Mouse (Mus musculus): Measurements from ENCODE around the gene Hdx. TPM values are rescaled to one million over a fixed set of nuclear protein-coding genes. Genes with fewer than 3 reads are reported as not detected.

Hdx gene
- total and polyA plus RNA-seq, 2 experiments from 2014 or later = 1.3 to 2.1 TPM

DNA sequence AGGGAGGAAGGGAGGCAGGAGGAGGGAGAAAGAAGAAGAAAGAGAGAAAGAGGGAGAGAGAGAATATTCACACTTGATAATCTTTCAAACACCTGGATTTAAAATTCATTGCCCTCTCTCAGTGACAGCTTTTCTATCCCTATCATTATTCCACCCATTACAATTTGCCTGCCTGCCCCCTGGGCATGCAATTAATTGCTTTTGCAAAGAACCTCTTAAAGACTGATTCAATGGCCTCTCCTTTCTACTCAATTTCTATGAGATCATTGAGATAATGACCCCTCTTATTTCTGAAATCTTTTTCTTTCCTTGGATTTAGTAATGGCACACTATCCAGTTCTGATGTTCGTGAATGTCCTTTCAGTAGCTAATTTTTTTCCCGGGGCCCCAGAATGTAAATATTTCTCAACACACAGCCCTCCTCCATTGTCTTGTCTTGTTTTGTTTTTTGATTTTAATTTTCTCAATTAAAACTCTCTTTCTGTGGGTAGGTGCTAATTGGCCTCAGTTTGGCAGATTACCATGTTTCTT is 99.2 kb downstream of the Hdx start:
- H3K27ac ChIP-seq = no peak overlapping the region
- H3K4me3 ChIP-seq (ENCODE audit: low read length) = no peak overlapping the region
- WGBS = 80% methylated on average over 2 of the region's 2 CpGs
- ATAC-seq (no peak), DNase-seq (ENCODE audit: low spot score) (no peak)
- H3K9ac ChIP-seq (replicated peaks; ENCODE audit: low read length) = no peak overlapping the region
- no peaks in the 10 kb centered on the region for H3K27me3 ChIP-seq (ENCODE audit: insufficient read depth, low read length)
- no peak for TF ChIP-seq CTCF (IDR thresholded peaks at IDR 0.05; ENCODE audit: low read depth)
- no peaks in the 10 kb centered on the region for H3K9me3 ChIP-seq (ENCODE audit: low read length)
- no peaks in the 10 kb centered on the region for H3K4me1 ChIP-seq (ENCODE audit: insufficient read depth, low read length)
- H3K36me3 ChIP-seq (ENCODE audit: insufficient read depth, low read length) = no peaks in the 10 kb centered on the region
- no peak overlapping the region for H3K4me2 ChIP-seq (ENCODE audit: low read depth, low read length)

DNA sequence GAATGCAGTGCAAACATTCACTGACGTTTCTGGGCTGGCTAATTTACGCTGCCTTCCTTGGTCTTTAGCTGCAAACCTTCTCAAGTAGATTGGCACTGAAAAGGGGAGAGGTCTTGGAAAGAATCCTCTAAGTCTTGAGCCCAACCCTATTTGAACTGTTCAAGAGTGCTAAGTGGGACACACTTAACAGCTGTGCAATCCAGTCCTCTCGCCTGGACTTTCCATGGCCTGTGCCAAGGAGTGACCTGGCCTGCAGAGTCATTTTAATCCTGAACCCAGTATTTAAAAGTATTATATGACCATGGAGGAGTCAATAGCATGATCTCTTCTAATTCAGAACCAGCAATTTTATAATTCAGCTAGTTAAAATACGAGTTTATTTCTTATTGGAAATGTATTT is 109.3 kb downstream of the Hdx start:
- no peaks in the 10 kb centered on the region for H3K9me3 ChIP-seq (ENCODE audit: low read length)
- no peak for TF ChIP-seq CTCF (IDR thresholded peaks at IDR 0.05; ENCODE audit: low read depth)
- no peak overlapping the region for H3K9ac ChIP-seq (replicated peaks; ENCODE audit: low read length)
- no peak for ATAC-seq
- WGBS = 71% methylated on average over 4 of the region's 4 CpGs
- no peaks in the 10 kb centered on the region for H3K4me1 ChIP-seq (ENCODE audit: insufficient read depth, low read length)
- no peak overlapping the region for H3K27ac ChIP-seq
- no peak overlapping the region for H3K4me3 ChIP-seq (ENCODE audit: low read length)
- H3K4me2 ChIP-seq (ENCODE audit: low read depth, low read length) = no peak overlapping the region
- no peak for DNase-seq (ENCODE audit: low spot score)
- H3K27me3 ChIP-seq (ENCODE audit: insufficient read depth, low read length) = no peaks in the 10 kb centered on the region
- no peaks in the 10 kb centered on the region for H3K36me3 ChIP-seq (ENCODE audit: insufficient read depth, low read length)

DNA sequence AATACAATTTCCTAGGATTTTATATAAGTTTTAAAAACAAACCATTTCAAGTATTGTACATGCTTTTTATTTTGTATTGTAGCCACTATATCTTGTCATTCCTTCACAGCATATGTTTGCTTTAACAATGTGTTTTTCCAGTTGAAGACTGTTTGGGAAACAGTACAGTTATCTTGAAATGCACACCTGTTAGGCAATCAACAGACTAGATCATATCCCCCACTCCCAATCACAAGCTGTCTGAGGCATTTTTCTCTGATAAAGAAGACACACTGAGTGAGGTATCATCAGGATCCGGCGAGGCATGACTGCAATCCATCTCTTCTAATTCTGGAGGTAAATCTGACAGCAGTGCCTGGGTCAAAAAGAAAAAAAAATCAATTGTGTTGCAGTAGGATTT is 119.8 kb downstream of the Hdx start:
- no peaks in the 10 kb centered on the region for H3K27me3 ChIP-seq (ENCODE audit: insufficient read depth, low read length)
- no peak overlapping the region for H3K4me3 ChIP-seq (ENCODE audit: low read length)
- WGBS = 84% methylated on average over 2 of the region's 2 CpGs
- H3K9ac ChIP-seq (replicated peaks; ENCODE audit: low read length) = no peak overlapping the region
- TF ChIP-seq CTCF (IDR thresholded peaks at IDR 0.05; ENCODE audit: low read depth) = no peak
- no peak for DNase-seq (ENCODE audit: low spot score)
- H3K36me3 ChIP-seq (ENCODE audit: insufficient read depth, low read length) = no peaks in the 10 kb centered on the region
- ATAC-seq = no peak
- H3K4me1 ChIP-seq (ENCODE audit: insufficient read depth, low read length) = no peaks in the 10 kb centered on the region
- no peak overlapping the region for H3K27ac ChIP-seq
- no peaks in the 10 kb centered on the region for H3K9me3 ChIP-seq (ENCODE audit: low read length)
- H3K4me2 ChIP-seq (ENCODE audit: low read depth, low read length) = no peak overlapping the region

DNA sequence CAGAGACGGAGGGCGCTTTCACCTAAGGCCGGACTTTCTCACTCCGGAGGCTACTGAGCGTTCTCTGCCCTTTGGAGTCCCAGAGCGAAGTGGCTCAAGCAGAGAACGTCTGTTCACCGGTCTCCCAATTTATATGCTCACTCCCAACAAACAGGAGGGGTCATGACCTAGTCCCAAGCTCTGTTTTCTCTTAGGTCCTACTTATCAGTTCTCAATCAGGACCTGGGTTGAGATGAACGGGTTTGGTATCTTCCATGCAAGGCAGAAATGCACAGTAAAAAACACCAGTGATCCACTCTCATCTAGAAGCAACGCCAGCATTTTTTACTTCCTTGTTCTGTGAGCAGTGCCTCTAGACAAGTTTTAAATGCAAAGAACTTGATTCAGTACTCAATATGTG is 159.0 kb downstream of the Hdx start, which contains the start of gene Rps6ka6:
TSS of gene Rps6ka6 (minus strand) at position 101 of the 400 bp plus-strand sequence.
- Histone ChIP-seq H3K9me3 (ENCODE audit: low read length) (no peaks in the 10 kb centered on the region), H3K27ac (no peak within 1 kb of the TSS), H3K4me1 (ENCODE audit: insufficient read depth, low read length) (no peaks in the 10 kb centered on the region), H3K9ac (replicated peaks; ENCODE audit: low read length) (no peak within 1 kb of the TSS), H3K4me3 (ENCODE audit: low read length) (no peak within 1 kb of the TSS), H3K27me3 (ENCODE audit: insufficient read depth, low read length) (no peaks in the 10 kb centered on the region), H3K4me2 (ENCODE audit: low read depth, low read length) (no peak within 1 kb of the TSS), H3K36me3 (ENCODE audit: insufficient read depth, low read length) (no peaks in the 10 kb centered on the region)
- ATAC-seq = no peak
- WGBS = 78% methylated on average over 10 of the region's 10 CpGs
- DNase-seq (ENCODE audit: low spot score) = no peak
- no peak for TF ChIP-seq CTCF (IDR thresholded peaks at IDR 0.05; ENCODE audit: low read depth)

Other genes with a start within 250 kb of the Hdx start
- gene Rps6ka6, start 159.1 kb downstream of the Hdx start, total RNA-seq (2014; rRNA removed) = 45.8 and 56.8 TPM in 2 replicates
- gene Rps6ka6, start 159.1 kb downstream of the Hdx start, polyA plus RNA-seq (2015; fragmentation: Nextera tagmentation; extraction: Ambion mirVana) = 22.6 and 24.5 TPM in 2 replicates
- gene Gm45194, start 194.3 kb upstream of the Hdx start, total RNA-seq (2014; rRNA removed) = 0.47 and 0.84 TPM in 2 replicates
- 0.39 and 0.49 TPM in 2 replicates for gene Gm45194, start 194.3 kb upstream of the Hdx start, polyA plus RNA-seq (2015; fragmentation: Nextera tagmentation; extraction: Ambion mirVana)

Measured in hindbrain, postnatal 0 days (tissue).